Mouse (Mus musculus) liver, postnatal 0 days (tissue): ENCODE results near the gene Gm20852. TPM values are rescaled to one million over a fixed set of nuclear protein-coding genes. Genes with fewer than 3 reads are reported as not detected.
"Not testable (repeated sequence)": the region's sequence is repeated elsewhere in the genome, so short reads cannot be mapped to it uniquely, and the experiment has no call there.

Experiments used
- ATAC-seq: fragments of 200-750 bp; cut with Nextera tagmentation; 2 replicates; pipeline ENCODE4 v1.8.0; 2017; ENCODE audit warnings: mild to moderate bottlenecking, moderate library complexity
- DNase-seq: peaks from one replicate; pipeline ENCODE4 v3.0.0-alpha.2; 2016
- H3K27ac ChIP-seq: fragments of 300-500 bp; sonication (generic); 2 replicates; pipeline ENCODE4 v1.5.1; 2014; ENCODE audit warnings: antibody characterized with exemption, moderate library complexity, mild to moderate bottlenecking, low read depth
- H3K27me3 ChIP-seq: fragments of 300-500 bp; sonication (generic); 2 replicates; pipeline ENCODE4 v1.6.1; 2014; ENCODE audit warnings: low read length, control low read depth, mixed read lengths; ENCODE audit not compliant: insufficient read depth
- H3K36me3 ChIP-seq: fragments of 300-500 bp; sonication (generic); replicated peaks from 2 replicates; pipeline ENCODE4 v1.6.1; 2014; ENCODE audit warnings: mild to moderate bottlenecking, control low read depth, low read length, moderate library complexity, mixed read lengths; ENCODE audit not compliant: insufficient read depth
- H3K4me1 ChIP-seq: fragments of 300-500 bp; sonication (generic); 2 replicates; pipeline ENCODE4 v1.6.1; 2014; ENCODE audit warnings: antibody characterized with exemption, mild to moderate bottlenecking, control low read depth; ENCODE audit not compliant: insufficient read depth
- H3K4me2 ChIP-seq: fragments of 300-500 bp; sonication (generic); 2 replicates; pipeline ENCODE4 v1.6.1; 2014; ENCODE audit warnings: low read depth, mild to moderate bottlenecking, low read length, moderate library complexity, mixed read lengths
- H3K4me3 ChIP-seq: fragments of 300-500 bp; sonication (generic); 2 replicates; pipeline ENCODE4 v1.5.1; 2014; ENCODE audit warnings: low read depth, low read length
- H3K9ac ChIP-seq: fragments of 300-500 bp; sonication (generic); replicated peaks from 2 replicates; pipeline ENCODE4 v1.6.1; 2014; ENCODE audit warnings: mild to moderate bottlenecking, moderate library complexity
- H3K9me3 ChIP-seq: fragments of 300-500 bp; sonication (generic); 2 replicates; pipeline ENCODE4 v1.6.1; 2016; ENCODE audit warnings: mild to moderate bottlenecking, control low read depth, low read length, mixed read lengths
- WGBS: fragments of 180-500 bp; shearing (Covaris S2); extraction: QIAGEN DNeasy Blood & Tissue Kit; methylation state at CpG from one replicate; pipeline ENCODE4 v1.1.7; 2014; ENCODE audit not compliant: insufficient replicate concordance; 5-methylcytosine and 5-hydroxymethylcytosine counted together
- polyA plus RNA-seq: library from polyadenylated mRNA; unstranded; fragments of >200 nt; fragmentation: Nextera tagmentation; extraction: Ambion mirVana; gene quantifications from 2 replicates; pipeline ENCODE4 v1.2.1, GENCODE M21; 2015

Gene Gm20852
- polyA plus RNA-seq: not detected in 2 replicates

GRCm38 (mm10) chrY:66742023-66742422, at the start of gene Gm20852:
Gene Gm20852, minus strand, starts transcription at chrY:66742123.
- not testable (repeated sequence) for H3K9ac ChIP-seq, H3K27me3 ChIP-seq, H3K4me3 ChIP-seq, H3K9me3 ChIP-seq, H3K4me1 ChIP-seq, H3K4me2 ChIP-seq, H3K36me3 ChIP-seq, DNase-seq, H3K27ac ChIP-seq, ATAC-seq
- no CpG with 5 or more reads among the region's 4 CpGs for WGBS
